Comparison of ENCODE assay signal across 27 mouse cellular contexts in the genomic region with DNA sequence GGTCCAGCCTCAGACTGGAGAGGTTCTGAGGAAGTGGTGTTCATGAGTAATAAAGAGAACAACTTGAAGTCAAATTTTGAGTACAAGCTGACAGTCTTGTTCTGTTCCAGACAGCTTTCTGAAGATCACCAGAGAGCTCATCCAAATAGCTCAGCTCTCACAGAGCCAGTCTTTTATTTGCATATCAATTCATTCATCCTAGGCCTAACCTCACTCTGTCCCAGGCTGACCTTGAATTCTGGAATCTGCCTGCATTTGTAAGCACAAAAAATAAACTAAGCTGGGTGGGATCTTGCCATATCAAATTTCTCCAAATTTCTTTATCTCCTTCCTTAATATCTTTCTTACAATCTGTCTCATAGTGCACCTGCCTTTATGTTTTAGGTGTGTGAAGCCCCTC.
"Had no signal": no experiment of that assay in that cellular context is flagged by ENCODE, and none has a peak within 500 bp of the region (broad histone marks: within the 10 kb centered on the region; RNA-seq: fewer than 3 reads in every experiment).

No protein-coding gene starts in this region.

- H3K9ac ChIP-seq: limb, embryonic 12.5 days; limb, embryonic 13.5 days; limb, embryonic 15.5 days; liver, embryonic 12.5 days; liver, embryonic 13.5 days; liver, embryonic 14.5 days; liver, embryonic 15.5 days; liver, postnatal 0 days; lung, embryonic 14.5 days; lung, embryonic 15.5 days; midbrain, embryonic 12.5 days; midbrain, embryonic 13.5 days; midbrain, embryonic 15.5 days had no signal

- H3K4me3 ChIP-seq: limb, embryonic 10.5 days; limb, embryonic 12.5 days; limb, embryonic 13.5 days; limb, embryonic 15.5 days; liver, embryonic 12.5 days; liver, embryonic 13.5 days; liver, embryonic 15.5 days; lung, embryonic 15.5 days; megakaryocyte, embryonic 14.5 days; midbrain, embryonic 10.5 days; midbrain, embryonic 12.5 days; midbrain, embryonic 13.5 days; midbrain, embryonic 15.5 days; myocyte had no signal

- H3K4me1 ChIP-seq: limb, embryonic 12.5 days; limb, embryonic 15.5 days; liver, embryonic 12.5 days; liver, embryonic 13.5 days; liver, embryonic 15.5 days; lung, embryonic 15.5 days; megakaryocyte, embryonic 14.5 days; midbrain, embryonic 10.5 days; midbrain, embryonic 12.5 days; midbrain, embryonic 13.5 days; midbrain, embryonic 15.5 days had no signal

- H3K27ac ChIP-seq: limb, embryonic 10.5 days; limb, embryonic 12.5 days; limb, embryonic 13.5 days; limb, embryonic 15.5 days; liver, embryonic 12.5 days; liver, embryonic 13.5 days; liver, embryonic 14.5 days; liver, embryonic 15.5 days; lung, embryonic 15.5 days; macrophage; midbrain, embryonic 10.5 days; midbrain, embryonic 12.5 days; midbrain, embryonic 13.5 days; midbrain, embryonic 15.5 days had no signal

- DNase-seq: left cerebral cortex, postnatal 4 days; liver; liver, embryonic 13.5 days; liver, postnatal 0 days; lung, adult 18-20 months; lung, adult 2 months; lung, embryonic 14.5 days; lung, postnatal 10 days; lung, postnatal 14 days; lung, postnatal 36 days; lung, postnatal 4 days; midbrain, embryonic 14.5 days had no signal

- H3K36me3 ChIP-seq: limb, embryonic 10.5 days; limb, embryonic 12.5 days; limb, embryonic 13.5 days; limb, embryonic 15.5 days; liver, embryonic 12.5 days; liver, embryonic 13.5 days; liver, embryonic 15.5 days; lung, embryonic 15.5 days; midbrain, embryonic 10.5 days; midbrain, embryonic 12.5 days; midbrain, embryonic 13.5 days; midbrain, embryonic 15.5 days had no signal

- H3K9me3 ChIP-seq: limb, embryonic 10.5 days; limb, embryonic 12.5 days; limb, embryonic 15.5 days; liver, embryonic 12.5 days; liver, embryonic 13.5 days; liver, embryonic 15.5 days; lung, embryonic 15.5 days; midbrain, embryonic 10.5 days; midbrain, embryonic 12.5 days; midbrain, embryonic 13.5 days; midbrain, embryonic 15.5 days had no signal
